Mouse (Mus musculus): ENCODE measurements at regions not wholly inside any gene's neighbourhood (a gene's known extent, or its start where the extent isn't known, plus 50 kb on each side); places are given as distances from the start of the nearest gene placed in this dataset.

GRCm38 (mm10) chr11:48568769-48569168 lies 231.4 kb upstream of the Rack1 start:
- TF ChIP-seq CTCF (IDR thresholded peaks at IDR 0.05; ENCODE audit: borderline replicate concordance, extremely low read depth, insufficient read depth, insufficient read length) (no peak), POLR2A (IDR thresholded peaks at IDR 0.05; ENCODE audit: borderline replicate concordance, extremely low read depth, insufficient read depth, insufficient read length, poor library complexity, severe bottlenecking) (no peak)
